ENCODE assay signal across 9 mouse cellular contexts in genomic region chr15:98002991-98003821, GRCm38 (mm10). TPM values are rescaled to one million over a fixed set of nuclear protein-coding genes. Genes with fewer than 3 reads are reported as not detected.
DNase-seq lines count a peak whose midpoint lies in the region; ATAC-seq lines count a peak whose summit lies in the region.
"Had no signal": no experiment of that assay in that cellular context is flagged by ENCODE, and none has a peak within 500 bp of the region (broad histone marks: within the 10 kb centered on the region; RNA-seq: fewer than 3 reads in every experiment).

No protein-coding gene starts in this region.

- WGBS in lung, embryonic 15.5 days = under 1% methylated on average over 42 of the region's 42 CpGs
- under 1% methylated on average over 42 of the region's 42 CpGs for WGBS in forebrain, embryonic 10.5 days
- WGBS in neural tube, embryonic 11.5 days = under 1% methylated on average over 42 of the region's 42 CpGs

- peak overlapping the region; percentile 38 for H3K4me3 ChIP-seq in lung, embryonic 15.5 days
- H3K4me3 ChIP-seq in forebrain, embryonic 10.5 days = peak overlapping the region; percentile 71
- H3K4me3 ChIP-seq in neural tube, embryonic 11.5 days (ENCODE audit: low read depth, low read length) = peak overlapping the region; percentile 71

- peaks cover 49% of the 10 kb centered on the region for H3K4me1 ChIP-seq in lung, embryonic 15.5 days
- peaks cover 71% of the 10 kb centered on the region for H3K4me1 ChIP-seq in forebrain, embryonic 10.5 days
- H3K4me1 ChIP-seq in neural tube, embryonic 11.5 days (ENCODE audit: control insufficient read depth, insufficient read depth, low read length) = peaks cover 30% of the 10 kb centered on the region

- peak overlapping the region; percentile 86 for H3K4me2 ChIP-seq in lung, embryonic 15.5 days
- peak overlapping the region; percentile 82 for H3K4me2 ChIP-seq in neural tube, embryonic 11.5 days (ENCODE audit: low read depth)

- ATAC-seq in lung, embryonic 15.5 days (ENCODE audit: borderline replicate concordance, extremely low read depth, low FRiP score, low TSS enrichment) = no peak
- no peak for ATAC-seq in neural tube, embryonic 11.5 days (ENCODE audit: insufficient read depth, low FRiP score, low TSS enrichment)

- DNase-seq in lung, postnatal 25 days (ENCODE audit: low spot score) = no peak
- DNase-seq in forebrain, embryonic 10.5 days (ENCODE audit: extremely low spot score, low spot score) = peak; percentile 70
- DNase-seq in kidney, postnatal 36 days = peak; percentile 5 to 54
- DNase-seq in neural tube, embryonic 11.5 days (ENCODE audit: low spot score) = peak; percentile 78
- no peak for DNase-seq in layer of hippocampus, adult 9-10 months (ENCODE audit: low spot score)
- DNase-seq in layer of hippocampus, postnatal 10 days (ENCODE audit: low spot score in 2 of 2) = no peak
- no peak for DNase-seq in thymus, postnatal 10 days (ENCODE audit: low spot score in 2 of 2)

- H3K36me3 ChIP-seq in lung, embryonic 15.5 days = no peaks in the 10 kb centered on the region
- H3K36me3 ChIP-seq in forebrain, embryonic 10.5 days (replicated peaks) = peaks cover 23% of the 10 kb centered on the region
- H3K36me3 ChIP-seq in neural tube, embryonic 11.5 days (ENCODE audit: control insufficient read depth, insufficient read depth, low read length) = no peaks in the 10 kb centered on the region; the same call in none of the 2 replicates

- H3K9me3 ChIP-seq in lung, embryonic 15.5 days = no peaks in the 10 kb centered on the region
- no peaks in the 10 kb centered on the region for H3K9me3 ChIP-seq in forebrain, embryonic 10.5 days
- no peaks in the 10 kb centered on the region for H3K9me3 ChIP-seq in neural tube, embryonic 11.5 days (ENCODE audit: control insufficient read depth, low read length)

- no peak overlapping the region for H3K9ac ChIP-seq in lung, embryonic 15.5 days
- H3K9ac ChIP-seq in neural tube, embryonic 11.5 days (ENCODE audit: low read length) = peak overlapping the region; percentile 92

- H3K27me3 ChIP-seq in lung, embryonic 15.5 days = peaks cover 99% of the 10 kb centered on the region
- H3K27me3 ChIP-seq in forebrain, embryonic 10.5 days (ENCODE audit: poor library complexity, severe bottlenecking) = peaks cover 86% of the 10 kb centered on the region
- 0 out of 2 replicates have a peak, but pooled peaks cover 4% of the 10 kb centered on the region for H3K27me3 ChIP-seq in neural tube, embryonic 11.5 days (ENCODE audit: control insufficient read depth, insufficient read depth, low read length)

- no peak overlapping the region for H3K27ac ChIP-seq in lung, embryonic 15.5 days
- peak overlapping the region; percentile 93 for H3K27ac ChIP-seq in forebrain, embryonic 10.5 days
- H3K27ac ChIP-seq in neural tube, embryonic 11.5 days (ENCODE audit: low read depth, low read length) = peak overlapping the region; percentile 93

RNA-seq across cellular contexts. Expression of gene Col2a1, which starts 1.3 kb away (rescaled TPM):
- 19.1 and 20.1 TPM in 2 replicates for polyA plus RNA-seq in lung, embryonic 15.5 days (2015; fragmentation: Nextera tagmentation; extraction: Ambion mirVana)
- polyA plus RNA-seq in forebrain, embryonic 10.5 days (2016; fragmentation: Nextera tagmentation; extraction: Ambion mirVana) = 183 and 190 TPM in 2 replicates
- 208 and 219 TPM in 2 replicates for polyA plus RNA-seq in neural tube, embryonic 11.5 days (2014; fragmentation: Nextera tagmentation; extraction: Ambion mirVana)
- total RNA-seq in layer of hippocampus, postnatal 10 days (2021) = 1 to 10 TPM; 1.0 to 2.6 TPM
- total RNA-seq: liver, adult 2 months had no signal
- polyA plus RNA-seq: liver, adult 2 months had no signal

RNA-seq across cellular contexts. Expression of gene Tmem106c, which starts 39.2 kb away (rescaled TPM):
- polyA plus RNA-seq in lung, embryonic 15.5 days (2015; fragmentation: Nextera tagmentation; extraction: Ambion mirVana) = 41.4 and 45.7 TPM in 2 replicates
- polyA plus RNA-seq in forebrain, embryonic 10.5 days (2016; fragmentation: Nextera tagmentation; extraction: Ambion mirVana) = 39.2 and 43.2 TPM in 2 replicates
- 50.2 and 55.9 TPM in 2 replicates for polyA plus RNA-seq in neural tube, embryonic 11.5 days (2014; fragmentation: Nextera tagmentation; extraction: Ambion mirVana)
- total RNA-seq in layer of hippocampus, postnatal 10 days (2021) = 10 to 100 TPM; 20.1 to 22.2 TPM

Comparison
In these comparisons a context has a peak if more than half of its experiments do, and no peak if none do; other contexts are left out.
1. DNase-seq: peak in forebrain, embryonic 10.5 days (single experiment), kidney, postnatal 36 days (2 of 2) and neural tube, embryonic 11.5 days (single experiment); none in lung, postnatal 25 days (single experiment), layer of hippocampus, adult 9-10 months (single experiment), layer of hippocampus, postnatal 10 days (0 of 2) and thymus, postnatal 10 days (0 of 2).
2. Peak in every context shown above with its lines, with median percentiles within 50 percentile points of each other: H3K4me3 ChIP-seq.